Mouse (Mus musculus): Measurements from ENCODE around the gene Fam20a.
A peak's percentile ranks its signal among the peaks of the same experiment; 100 is the strongest.

Gene Fam20a

GRCm38 (mm10) chr11:109721781-109722446 lies at the start of gene Fam20a:
Gene Fam20a (minus strand): TSS chr11:109722279.
- DNase-seq (ENCODE audit: low spot score), result peak; percentile 62

DNA sequence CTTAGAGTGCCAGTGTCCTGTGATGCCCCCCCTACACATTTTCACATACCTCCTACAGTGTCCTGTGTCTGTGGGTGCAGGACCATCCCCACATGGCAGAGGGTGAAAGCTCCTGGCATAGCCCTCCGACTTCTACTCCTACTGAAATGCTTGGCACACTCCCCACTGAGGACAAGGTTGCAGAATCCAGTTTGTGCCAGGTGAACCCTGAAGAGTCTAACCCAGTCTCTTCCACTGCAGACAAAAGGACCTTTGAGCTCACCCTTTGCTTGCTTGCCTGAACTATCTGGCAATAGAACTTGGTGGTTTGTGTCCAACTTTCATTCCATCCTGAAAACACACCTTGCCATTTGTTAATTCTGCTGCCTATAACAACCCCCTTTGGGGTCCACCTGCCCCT lies 49.3 kb upstream of the Fam20a start:
- DNase-seq (ENCODE audit: low spot score), result no peak

GRCm38 (mm10) chr11:109770185-109770584 lies 48.1 kb upstream of the Fam20a start:
- DNase-seq (ENCODE audit: low spot score), result no peak

- no peak for DNase-seq (ENCODE audit: low spot score)
Observed at GRCm38 (mm10) chr11:109769091-109769490, 47.0 kb upstream of the Fam20a start.

DNA sequence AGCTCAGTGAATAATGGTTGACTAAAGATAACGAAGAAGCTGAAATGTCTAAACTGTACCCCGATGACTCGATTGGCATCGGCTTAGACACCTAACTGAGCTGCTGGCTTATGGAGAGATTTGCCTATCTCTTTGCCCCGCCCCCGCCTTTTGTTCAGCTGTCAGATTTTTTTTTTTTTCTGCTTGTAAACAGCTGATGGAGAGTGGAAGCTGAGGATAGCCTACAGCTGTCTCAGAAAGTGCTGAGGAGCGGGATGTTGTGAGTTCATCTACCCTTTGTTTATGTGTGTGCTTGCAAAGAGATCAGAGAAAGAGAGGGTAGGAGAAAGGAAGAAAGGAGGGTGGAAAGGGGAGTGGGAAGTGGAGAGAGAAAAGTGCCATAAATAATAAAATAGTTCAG lies 38.0 kb upstream of the Fam20a start:
- no peak for DNase-seq (ENCODE audit: low spot score)

GRCm38 (mm10) chr11:109758616-109759215 lies 36.6 kb upstream of the Fam20a start:
- no peak for DNase-seq (ENCODE audit: low spot score)

DNA sequence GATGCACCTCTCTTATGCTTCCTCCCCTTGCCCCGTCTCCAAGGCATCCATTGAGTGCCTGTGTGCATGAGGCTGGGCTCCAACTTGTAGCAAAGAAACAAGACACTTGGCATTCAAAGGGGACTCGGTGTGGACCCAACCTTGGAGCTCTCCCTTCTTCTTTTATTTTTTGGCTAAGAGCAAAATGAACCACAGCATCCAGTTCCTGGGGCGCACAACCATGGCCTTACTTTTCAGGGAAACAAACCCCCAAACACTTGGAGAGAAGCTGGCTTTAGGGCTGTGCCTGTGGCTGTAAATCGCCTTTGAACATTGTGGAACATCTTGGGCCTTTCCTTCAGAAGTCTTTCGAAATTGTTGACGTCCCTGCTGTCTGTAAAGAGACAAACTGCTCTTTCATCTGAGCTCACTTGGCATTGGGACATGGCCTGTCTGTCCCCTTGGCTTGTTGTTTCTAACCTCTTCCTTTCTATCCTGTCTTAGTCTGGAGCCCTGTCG lies 32.1 kb upstream of the Fam20a start:
- DNase-seq (ENCODE audit: low spot score), result no peak

DNA sequence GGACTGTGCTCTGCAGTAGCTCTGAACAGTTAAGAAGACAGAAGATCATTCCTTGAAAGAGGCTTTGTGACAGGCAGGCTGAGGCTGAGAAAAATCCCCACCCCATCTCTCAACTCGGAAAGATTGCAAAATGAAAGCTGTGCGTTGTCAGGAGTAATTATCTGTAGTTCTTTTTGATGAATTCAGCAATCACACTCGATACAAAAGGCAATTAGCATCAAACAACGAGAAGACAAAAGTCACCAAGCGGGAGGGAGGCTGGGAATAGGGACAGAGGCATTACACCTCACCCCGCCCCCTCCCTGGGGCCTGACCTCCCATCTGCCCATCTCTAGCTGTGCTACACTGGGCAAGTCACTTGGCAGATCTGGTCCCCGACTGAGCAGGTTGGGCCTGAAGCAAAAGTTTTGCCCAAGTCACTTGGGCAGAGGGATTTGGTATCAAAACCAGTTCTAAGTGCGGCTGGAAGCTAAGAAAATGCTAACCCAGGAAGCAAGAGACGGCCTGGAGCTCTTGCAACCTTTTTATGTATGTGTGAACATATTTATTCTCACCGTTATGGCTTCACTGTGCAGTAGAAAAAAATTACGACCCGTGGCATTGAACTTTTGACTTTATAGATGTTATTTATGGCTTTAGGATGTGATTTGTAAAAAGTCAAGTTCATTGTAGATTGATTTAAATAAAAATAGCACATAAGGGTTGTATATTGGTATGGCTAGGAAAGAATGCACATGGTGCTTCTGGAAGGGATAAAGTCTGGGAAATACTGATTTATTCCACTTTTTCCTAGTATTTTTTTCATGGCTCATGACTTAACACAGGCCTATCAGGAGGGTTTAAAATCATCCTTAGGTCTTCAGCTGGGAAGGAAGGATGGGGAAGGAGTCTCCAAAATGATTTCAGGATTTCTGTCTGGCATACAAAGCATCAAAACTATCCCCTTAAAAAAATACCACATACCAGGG lies 29.8 kb upstream of the Fam20a start:
- DNase-seq (ENCODE audit: low spot score), result peak; percentile 27

- DNase-seq (ENCODE audit: low spot score), result no peak
Observed at GRCm38 (mm10) chr11:109745210-109745609, 23.1 kb upstream of the Fam20a start.

DNA sequence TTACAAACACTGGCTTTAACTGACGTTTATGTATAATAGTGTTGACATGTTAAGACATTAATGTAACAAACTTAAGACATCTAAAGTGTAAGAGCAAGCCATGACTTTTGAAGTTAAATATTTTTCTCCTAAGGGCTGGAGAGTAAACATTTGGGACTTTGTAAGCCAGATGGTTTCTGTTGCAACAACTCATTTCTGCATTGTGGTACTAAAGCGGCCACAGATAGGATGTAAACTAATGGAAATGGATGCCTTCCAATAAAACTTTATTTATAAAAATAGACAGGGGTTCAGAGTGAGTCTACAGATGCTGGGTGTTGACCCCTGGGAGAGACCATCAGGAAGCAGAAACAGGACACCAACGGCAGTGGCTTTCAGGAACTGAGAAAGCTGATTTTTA lies 15.9 kb upstream of the Fam20a start:
- DNase-seq (ENCODE audit: low spot score), result no peak

DNA sequence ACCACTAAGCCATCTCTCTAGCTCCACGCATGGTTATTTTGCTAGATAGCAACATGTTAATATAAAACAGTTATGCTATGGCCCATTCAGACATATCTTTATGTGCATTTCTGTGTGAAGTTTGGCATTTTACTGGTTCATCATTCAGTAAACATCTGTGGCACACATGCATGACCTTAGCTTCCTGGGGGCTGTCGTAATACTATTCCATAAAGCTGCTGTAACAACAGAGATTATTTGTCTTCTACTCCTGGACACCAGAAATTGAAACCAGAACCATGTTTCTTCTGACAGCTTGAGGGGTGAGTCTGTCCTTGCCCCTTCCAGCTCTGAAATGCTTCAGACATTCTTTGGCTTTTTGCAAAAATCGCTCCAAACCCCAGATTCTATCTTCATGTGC lies 14.3 kb upstream of the Fam20a start:
- peak; percentile 46 for DNase-seq (ENCODE audit: low spot score)

DNA sequence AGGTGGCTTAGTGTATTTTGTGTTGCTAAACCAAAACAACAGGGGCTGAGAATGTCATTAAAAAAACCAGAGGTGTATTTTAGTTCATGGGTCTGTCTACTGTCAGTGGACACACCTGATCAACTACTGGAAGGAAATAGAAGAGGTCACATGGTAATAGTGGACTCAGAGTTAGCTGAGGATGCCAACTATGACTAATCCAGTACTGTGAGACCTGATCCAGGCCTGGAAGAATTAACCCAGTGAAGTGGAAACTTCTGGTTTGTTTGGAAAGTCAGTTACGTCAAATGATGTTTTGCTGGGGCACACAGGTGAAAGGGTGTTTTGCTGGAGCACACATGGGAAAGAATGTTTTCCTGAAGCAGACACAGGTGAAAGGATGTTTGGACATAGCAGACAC lies 12.3 kb upstream of the Fam20a start:
- no peak for DNase-seq (ENCODE audit: low spot score)

- DNase-seq (ENCODE audit: low spot score), result no peak
Observed at GRCm38 (mm10) chr11:109732726-109733438, 10.8 kb upstream of the Fam20a start.

- no peak for DNase-seq (ENCODE audit: low spot score)
Observed at GRCm38 (mm10) chr11:109728371-109728770, 6.3 kb upstream of the Fam20a start.

DNA sequence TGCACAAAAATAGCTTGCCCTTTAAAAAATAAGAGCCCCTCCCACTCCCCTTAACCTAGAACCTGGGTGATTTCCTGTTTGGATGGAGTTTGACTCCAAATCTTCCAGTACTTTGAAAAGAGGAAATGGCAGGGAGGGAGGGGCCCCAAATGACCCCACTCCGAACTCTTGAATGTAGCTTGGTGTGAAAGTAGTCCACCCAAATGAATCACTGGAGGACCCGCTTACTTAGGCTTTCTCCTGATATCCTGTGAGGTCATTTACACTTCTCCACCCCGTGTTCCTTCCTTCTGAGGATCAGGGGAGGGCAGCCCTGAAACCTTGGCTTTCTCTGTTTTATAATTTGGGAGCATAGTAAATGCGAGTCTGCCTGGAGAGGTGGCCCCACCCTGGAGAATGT lies 632 bp upstream of the Fam20a start:
- no peak for DNase-seq (ENCODE audit: low spot score)

GRCm38 (mm10) chr11:109721320-109721780 lies 729 bp downstream of the Fam20a start:
- peak; percentile 58 for DNase-seq (ENCODE audit: low spot score)

DNA sequence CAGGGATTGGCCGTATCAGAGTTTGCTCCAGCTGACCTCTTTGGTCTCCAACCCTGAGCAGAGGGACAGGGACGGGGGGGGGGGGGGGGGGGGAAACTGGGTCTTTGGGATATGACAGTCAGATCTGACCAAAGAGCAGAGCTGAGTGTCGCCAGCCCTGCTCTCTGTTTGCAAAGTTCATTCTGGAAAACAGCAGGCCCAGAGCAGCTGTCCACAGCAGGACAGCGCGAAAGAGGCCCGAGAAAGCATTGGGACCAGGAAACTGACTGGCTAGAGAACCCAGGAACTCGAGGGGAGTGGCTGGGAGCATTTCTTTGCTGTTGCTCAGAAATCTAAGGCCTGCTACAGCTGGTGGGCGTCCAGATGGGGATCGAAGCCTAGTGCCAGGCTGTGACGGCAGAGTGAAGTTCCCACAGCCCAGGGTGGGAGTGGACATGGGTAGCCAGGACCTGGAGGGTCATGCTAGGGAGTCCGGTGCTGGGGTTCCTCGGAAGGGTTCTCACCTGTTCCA lies 1.2 kb downstream of the Fam20a start:
- DNase-seq (ENCODE audit: low spot score), result peak; percentile 38

DNA sequence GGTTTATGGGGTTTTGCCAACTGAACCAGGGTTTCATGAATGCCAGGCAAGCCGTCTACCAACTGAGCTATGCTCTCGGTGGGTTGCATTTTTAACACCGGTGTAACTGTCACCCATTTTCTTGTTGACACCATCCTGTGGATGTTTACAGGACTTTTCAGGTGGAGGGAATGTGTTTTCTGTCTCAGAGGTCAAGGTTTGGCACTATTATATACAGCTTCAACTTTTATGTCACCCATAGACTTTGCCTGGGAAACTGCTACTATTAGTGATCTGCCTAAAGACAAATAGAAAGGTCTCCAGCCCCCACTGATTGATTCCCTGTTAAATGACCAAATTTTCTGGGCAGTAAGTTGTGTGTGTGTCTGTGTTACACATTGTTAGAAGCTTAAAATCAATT lies 2.7 kb downstream of the Fam20a start:
- no peak for DNase-seq (ENCODE audit: low spot score)

- no peak for DNase-seq (ENCODE audit: low spot score)
Observed at GRCm38 (mm10) chr11:109717966-109718895, 3.8 kb downstream of the Fam20a start.

DNA sequence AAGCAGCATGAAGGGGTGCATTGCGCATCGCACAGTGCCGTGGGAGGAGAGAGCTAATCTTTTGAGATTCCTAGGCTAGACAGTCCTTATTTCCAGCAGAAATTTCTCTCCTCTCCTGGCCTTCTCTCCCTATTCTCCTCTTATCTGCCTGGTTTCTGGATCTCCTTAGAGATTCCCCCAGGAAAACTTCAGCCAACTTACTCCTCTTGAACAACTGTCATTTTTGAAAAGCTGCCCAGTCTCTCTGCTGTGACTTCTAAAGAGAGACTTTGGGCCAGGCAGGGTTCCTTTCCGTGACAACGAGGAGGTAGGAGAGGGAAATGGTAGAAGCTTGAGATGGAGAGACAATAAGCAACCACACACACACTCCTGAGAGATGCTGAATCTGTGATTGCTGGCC lies 4.6 kb downstream of the Fam20a start:
- DNase-seq (ENCODE audit: low spot score), result no peak

DNA sequence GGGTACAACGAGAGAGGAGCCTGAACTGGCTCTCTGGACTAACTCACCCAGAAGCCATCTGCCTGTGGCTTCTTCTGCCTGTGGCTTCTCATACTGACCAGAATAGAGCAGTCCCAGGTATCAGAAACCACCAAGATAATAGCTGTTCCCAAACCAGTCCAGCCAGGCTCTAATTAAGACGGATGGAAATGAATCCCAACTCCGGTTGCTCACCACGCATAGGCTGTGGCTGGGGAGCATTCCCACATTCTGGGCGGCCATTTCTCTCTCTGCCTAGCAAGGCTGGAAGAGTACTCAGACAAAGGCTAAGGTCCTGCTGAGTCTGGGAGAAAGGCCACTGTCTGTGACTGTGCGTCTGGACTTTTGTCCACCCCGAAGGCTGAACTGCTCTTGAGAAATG lies 5.1 kb downstream of the Fam20a start:
- DNase-seq (ENCODE audit: low spot score), result no peak

Data from embryo, embryonic 10.5 days (tissue).